Mouse (Mus musculus): ENCODE measurements around the gene Map4k3. TPM values are rescaled to one million over a fixed set of nuclear protein-coding genes. Genes with fewer than 3 reads are reported as not detected.

Map4k3 gene
- total and polyA plus RNA-seq, 3 experiments, result 3.2 to 4.1 TPM; not detected in 1

GRCm38 (mm10) chr17:80698930-80699329 lies 29.4 kb downstream of the Map4k3 start:
- TF ChIP-seq RCOR1 (IDR thresholded peaks at IDR 0.05; ENCODE audit: low read depth, low read length) (no peak), ZMIZ1 (IDR thresholded peaks at IDR 0.05; ENCODE audit: low read depth, low read length) (no peak), TBP (IDR thresholded peaks at IDR 0.05; ENCODE audit: low read depth, low read length) (no peak), USF1 (IDR thresholded peaks at IDR 0.05; ENCODE audit: low read depth, low read length) (no peak), POLR2A (IDR thresholded peaks at IDR 0.05; ENCODE audit: control insufficient read depth in 1 of 2, insufficient read depth in 1 of 2, low read depth in 1 of 2, low read length in 2 of 2, poor library complexity in 1 of 2) (no peak), E2F4 (IDR thresholded peaks at IDR 0.05; ENCODE audit: borderline replicate concordance, low read depth, low read length) (no peak), ZNF384 (IDR thresholded peaks at IDR 0.05; ENCODE audit: low read depth, low read length) (no peak), MAFK (IDR thresholded peaks at IDR 0.05; ENCODE audit: borderline replicate concordance, low read depth, low read length) (no peak), MAX (IDR thresholded peaks at IDR 0.05; ENCODE audit: low read length) (no peak), KAT2A (conservative IDR thresholded peaks at IDR 0.05; ENCODE audit: low read depth, low read length) (no peak), HCFC1 (IDR thresholded peaks at IDR 0.05; ENCODE audit: low read depth, low read length) (no peak), JUND (IDR thresholded peaks at IDR 0.05; ENCODE audit: low read depth, low read length) (no peak), ZC3H11A (IDR thresholded peaks at IDR 0.05; ENCODE audit: low read depth, low read length) (no peak), MYB (IDR thresholded peaks at IDR 0.05; ENCODE audit: low read depth, low read length) (no peak), CHD1 (IDR thresholded peaks at IDR 0.05; ENCODE audit: low read depth, low read length) (no peak), RAD21 (IDR thresholded peaks at IDR 0.05; ENCODE audit: low read depth, low read length) (no peak), MEF2A (IDR thresholded peaks at IDR 0.05; ENCODE audit: extremely low read depth, insufficient replicate concordance, low read depth, low read length, poor library complexity, severe bottlenecking) (no peak)
- H3K9ac ChIP-seq (ENCODE audit: control insufficient read depth, low read depth, low read length, poor library complexity, severe bottlenecking), result no peak overlapping the region
- no peak overlapping the region for H3K27ac ChIP-seq (ENCODE audit: control insufficient read depth, low read depth, low read length)
- DNase-seq (ENCODE audit: low read depth, low spot score), result no peak
- no peaks in the 10 kb centered on the region for H3K79me2 ChIP-seq (ENCODE audit: control insufficient read depth, insufficient read depth, low read length, poor library complexity)
- H3K4me1 ChIP-seq (ENCODE audit: control insufficient read depth in 1 of 2, insufficient read depth in 2 of 2, low read length in 2 of 2), result no peaks in the 10 kb centered on the region
- no peaks in the 10 kb centered on the region for H3K36me3 ChIP-seq (ENCODE audit: control insufficient read depth in 1 of 2, insufficient read depth in 2 of 2, low read length in 2 of 2)
- no peaks in the 10 kb centered on the region for H3K9me3 ChIP-seq (replicated peaks; ENCODE audit: insufficient read depth, low read length)
- H3K4me3 ChIP-seq (ENCODE audit: control insufficient read depth in 1 of 2, insufficient read depth in 1 of 2, low read depth in 2 of 2, low read length in 2 of 2), result no peak overlapping the region
- no peaks in the 10 kb centered on the region for H3K27me3 ChIP-seq (ENCODE audit: control insufficient read depth in 1 of 2, insufficient read depth in 2 of 2, low read length in 2 of 2)

- no peaks in the 10 kb centered on the region for H3K36me3 ChIP-seq (ENCODE audit: control insufficient read depth in 1 of 2, insufficient read depth in 2 of 2, low read length in 2 of 2)
- no peaks in the 10 kb centered on the region for H3K4me1 ChIP-seq (ENCODE audit: control insufficient read depth in 1 of 2, insufficient read depth in 2 of 2, low read length in 2 of 2)
- no peak overlapping the region for H3K9ac ChIP-seq (ENCODE audit: control insufficient read depth, low read depth, low read length, poor library complexity, severe bottlenecking)
- H3K79me2 ChIP-seq (ENCODE audit: control insufficient read depth, insufficient read depth, low read length, poor library complexity), result no peaks in the 10 kb centered on the region
- TF ChIP-seq BHLHE40 (IDR thresholded peaks at IDR 0.05; ENCODE audit: borderline replicate concordance, low read depth, low read length) (no peak), USF1 (IDR thresholded peaks at IDR 0.05; ENCODE audit: low read depth, low read length) (no peak), ZKSCAN1 (IDR thresholded peaks at IDR 0.05; ENCODE audit: low read depth, low read length) (no peak)
- DNase-seq (ENCODE audit: low read depth, low spot score), result no peak
- no peaks in the 10 kb centered on the region for H3K9me3 ChIP-seq (replicated peaks; ENCODE audit: insufficient read depth, low read length)
- no peak overlapping the region for H3K27ac ChIP-seq (ENCODE audit: control insufficient read depth, low read depth, low read length)
- no peaks in the 10 kb centered on the region for H3K27me3 ChIP-seq (ENCODE audit: control insufficient read depth in 1 of 2, insufficient read depth in 2 of 2, low read length in 2 of 2)
- H3K4me3 ChIP-seq (ENCODE audit: control insufficient read depth in 1 of 2, insufficient read depth in 1 of 2, low read depth in 2 of 2, low read length in 2 of 2), result no peak overlapping the region
Measured at GRCm38 (mm10) chr17:80698191-80698901, 29.9 kb downstream of the Map4k3 start.
